Mouse (Mus musculus) common myeloid progenitor, adult 5-6 weeks (primary cell): ENCODE data around the gene Dph7. TPM values are rescaled to one million over a fixed set of nuclear protein-coding genes. Genes with fewer than 3 reads are reported as not detected.
A peak's percentile ranks its signal among the peaks of the same experiment; 100 is the strongest.

Experiments used
- ATAC-seq: replicated peaks from 2 replicates; pipeline ENCODE4 v1.8.0; 2016; ENCODE audit warnings: low read depth, mild to moderate bottlenecking, moderate TSS enrichment, inconsistent platforms; ENCODE audit not compliant: poor library complexity, severe bottlenecking
- total RNA-seq: library from RNA; stranded (forward); fragments of 200-1000, 187-1606 nt; gene quantifications from 2 replicates; pipeline ENCODE4 v1.2.3, GENCODE M21; 2017

Gene Dph7
- 17.4 and 21.8 TPM in 2 replicates for total RNA-seq

- peak; percentile 100 for ATAC-seq
Measured at GRCm38 (mm10) chr2:24962304-24963000, at the start of gene Dph7. TSS of gene Dph7 (plus strand) at chr2:24962400.

GRCm38 (mm10) chr2:24912589-24912988 is 49.6 kb upstream of the Dph7 start:
- no peak for ATAC-seq

- no peak for ATAC-seq
Measured at GRCm38 (mm10) chr2:24914762-24915161, 47.4 kb upstream of the Dph7 start.

GRCm38 (mm10) chr2:24918930-24919838 is 43.0 kb upstream of the Dph7 start, which contains the start of gene Ehmt1:
TSS of gene Ehmt1 (minus strand) at chr2:24919614.
- ATAC-seq = peak; percentile 88

- ATAC-seq = peak; percentile 61
Measured at GRCm38 (mm10) chr2:24919839-24920175, 42.4 kb upstream of the Dph7 start.

GRCm38 (mm10) chr2:24923561-24923960 is 38.6 kb upstream of the Dph7 start:
- 0 out of 2 replicates have a peak, but pooled peaks have one; percentile 10 for ATAC-seq

- no peak for ATAC-seq
Measured at GRCm38 (mm10) chr2:24925284-24925683, 36.9 kb upstream of the Dph7 start.

GRCm38 (mm10) chr2:24926345-24926964 is 35.7 kb upstream of the Dph7 start:
- ATAC-seq = no peak

- ATAC-seq = peak; percentile 57
Measured at GRCm38 (mm10) chr2:24926965-24927358, 35.2 kb upstream of the Dph7 start.

GRCm38 (mm10) chr2:24927810-24928479 is 34.3 kb upstream of the Dph7 start:
- no peak for ATAC-seq

GRCm38 (mm10) chr2:24929119-24929518 is 33.1 kb upstream of the Dph7 start:
- ATAC-seq = no peak

- ATAC-seq = no peak
Measured at GRCm38 (mm10) chr2:24929593-24929992, 32.6 kb upstream of the Dph7 start.

GRCm38 (mm10) chr2:24934441-24934963 is 27.7 kb upstream of the Dph7 start:
- ATAC-seq = peak; percentile 43; the same call in 1 of the 2 replicates

- peak; percentile 84 for ATAC-seq
Measured at GRCm38 (mm10) chr2:24935057-24935796, 27.0 kb upstream of the Dph7 start, which contains the start of gene Arrdc1. TSS of gene Arrdc1 (minus strand) at chr2:24935252.

- no peak for ATAC-seq
Measured at GRCm38 (mm10) chr2:24942092-24942491, 20.1 kb upstream of the Dph7 start.

GRCm38 (mm10) chr2:24944304-24944703 is 17.9 kb upstream of the Dph7 start:
- ATAC-seq = peak; percentile 88

- ATAC-seq = peak; percentile 97
Measured at GRCm38 (mm10) chr2:24949421-24950188, 12.6 kb upstream of the Dph7 start, which contains the start of gene Zmynd19. TSS of gene Zmynd19 (plus strand) at chr2:24949792.

GRCm38 (mm10) chr2:24950189-24950535 is 12.0 kb upstream of the Dph7 start:
- ATAC-seq = 0 out of 2 replicates have a peak, but pooled peaks have one; percentile 0
